Mouse (Mus musculus) lung, postnatal 10 days (tissue): ENCODE results near the gene Pcbp2.
A peak's percentile ranks its signal among the peaks of the same experiment; 100 is the strongest.

ENCODE experiments used
- DNase-seq: peaks from one replicate; pipeline ENCODE4 v3.0.0; 2021

Pcbp2 gene

DNA sequence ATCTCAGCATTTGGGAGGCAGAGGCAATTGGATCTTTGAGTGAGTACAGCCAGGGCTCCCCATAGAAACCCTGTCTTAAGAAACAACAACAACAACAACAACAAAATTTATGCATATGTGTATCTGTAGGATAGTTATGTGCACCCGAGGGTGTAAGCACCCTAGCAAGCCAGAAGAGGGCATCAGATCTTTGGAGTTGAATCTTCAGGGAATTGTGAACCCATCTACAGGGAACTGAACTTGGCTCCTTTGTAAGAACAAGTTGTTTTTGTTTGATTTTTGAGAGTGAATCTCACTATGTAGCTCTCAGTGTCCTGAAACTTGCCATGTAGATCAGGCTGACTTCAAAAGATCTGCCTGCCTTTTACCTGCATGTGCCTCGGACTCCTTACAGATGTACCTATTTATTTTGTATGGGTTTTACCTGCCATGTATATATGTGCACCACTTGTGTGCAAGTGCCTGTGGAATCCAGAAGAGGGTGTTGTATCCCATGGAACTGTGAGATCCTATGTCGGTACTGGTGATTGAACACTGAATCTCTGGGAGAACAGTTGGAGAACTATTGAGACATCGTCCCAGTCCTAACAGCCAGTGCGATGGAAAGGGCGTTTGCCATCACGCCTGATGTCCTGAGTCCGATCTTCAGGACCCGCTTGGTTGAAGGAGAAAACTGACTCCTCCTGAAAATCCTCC lies 1.5 kb upstream of the Pcbp2 start:
- no peak for DNase-seq

GRCm38 (mm10) chr15:102470605-102471294 lies 411 bp downstream of the Pcbp2 start:
- DNase-seq = peak; percentile 91

GRCm38 (mm10) chr15:102471295-102471645 lies 931 bp downstream of the Pcbp2 start:
- DNase-seq = no peak

DNA sequence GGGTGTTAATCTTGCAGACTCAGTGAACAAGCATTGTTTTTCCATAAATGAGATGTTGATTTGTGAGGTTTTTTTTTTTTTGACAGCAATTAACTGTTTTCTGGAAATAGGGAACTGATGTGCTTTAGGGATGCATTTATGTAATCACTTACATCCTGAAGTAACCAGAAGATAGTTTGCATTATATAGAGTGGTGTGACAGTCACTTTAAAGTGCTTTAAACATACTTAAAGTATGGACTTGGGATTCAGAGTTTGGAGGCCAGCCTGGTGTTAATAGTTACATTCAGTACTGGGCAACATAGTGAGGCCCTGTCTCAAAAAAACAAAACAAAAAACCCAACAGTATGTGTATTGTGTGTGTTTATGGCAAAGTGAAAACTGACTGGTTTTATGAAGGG lies 1.4 kb downstream of the Pcbp2 start:
- DNase-seq = no peak

- no peak for DNase-seq
Observed at GRCm38 (mm10) chr15:102473246-102473645, 2.9 kb downstream of the Pcbp2 start.

GRCm38 (mm10) chr15:102474520-102474919 lies 4.2 kb downstream of the Pcbp2 start:
- no peak for DNase-seq

- no peak for DNase-seq
Observed at GRCm38 (mm10) chr15:102483136-102483535, 12.8 kb downstream of the Pcbp2 start.

- DNase-seq = no peak
Observed at GRCm38 (mm10) chr15:102485853-102486252, 15.5 kb downstream of the Pcbp2 start.

- DNase-seq = no peak
Observed at GRCm38 (mm10) chr15:102487664-102488063, 17.3 kb downstream of the Pcbp2 start.

GRCm38 (mm10) chr15:102498322-102498721 lies 28.0 kb downstream of the Pcbp2 start:
- no peak for DNase-seq

DNA sequence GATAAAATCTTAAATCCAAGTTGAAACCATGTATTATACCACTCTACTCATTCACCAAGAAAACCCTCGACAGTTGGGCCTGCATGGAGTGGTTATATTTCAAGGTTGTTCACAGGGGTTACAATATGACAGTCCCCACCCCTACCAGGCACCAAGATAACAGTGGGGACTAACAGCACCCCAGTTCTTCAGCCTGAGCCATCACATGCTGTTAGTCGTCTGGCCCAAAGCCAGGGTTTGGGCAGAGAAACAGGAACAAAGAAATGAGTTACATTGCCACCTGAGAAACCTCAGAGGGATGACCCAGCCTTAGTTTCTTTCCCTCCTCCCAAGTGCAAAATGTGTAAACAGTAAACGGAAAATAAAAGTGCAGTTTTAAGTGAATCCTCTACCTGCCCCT lies 29.0 kb downstream of the Pcbp2 start:
- no peak for DNase-seq

DNA sequence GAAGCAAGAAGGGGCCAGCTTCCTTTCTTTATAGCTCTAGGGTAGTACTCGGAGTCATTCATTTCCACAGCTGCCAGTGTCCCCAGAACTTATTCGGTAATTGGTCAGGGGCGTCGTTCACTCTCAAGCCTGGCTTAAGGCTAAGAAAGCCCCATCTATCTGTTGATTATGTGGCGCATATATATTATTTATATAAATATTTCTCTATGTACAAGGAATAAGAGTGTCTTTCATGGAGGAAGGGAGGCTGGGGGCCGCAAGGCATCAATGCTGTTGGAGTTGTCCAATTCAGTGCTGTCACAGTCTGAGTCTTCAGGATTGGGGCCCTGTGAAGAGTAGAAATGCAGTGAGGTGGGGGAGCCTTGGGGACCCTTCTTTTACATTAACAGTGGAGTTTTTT lies 29.5 kb downstream of the Pcbp2 start:
- DNase-seq = no peak

DNA sequence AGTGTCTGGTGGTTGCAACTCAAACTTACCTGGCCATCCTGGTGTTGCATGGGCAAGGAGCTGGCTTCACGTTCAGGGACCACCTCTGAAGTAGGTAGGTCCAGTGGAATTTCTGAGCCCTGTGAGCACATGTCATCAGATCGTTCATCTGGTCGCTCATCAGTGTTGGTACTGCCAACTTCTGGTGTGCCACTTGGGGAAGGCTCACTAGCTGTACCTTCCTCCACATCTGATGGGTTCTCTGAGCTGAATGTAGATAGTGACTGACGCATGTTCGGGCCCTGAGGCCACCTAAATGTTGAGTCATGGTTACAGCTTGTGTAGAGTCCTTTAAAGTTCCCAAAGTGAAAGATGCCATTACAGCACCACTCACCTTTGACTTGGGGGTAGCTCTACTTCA lies 30.1 kb downstream of the Pcbp2 start:
- no peak for DNase-seq

DNA sequence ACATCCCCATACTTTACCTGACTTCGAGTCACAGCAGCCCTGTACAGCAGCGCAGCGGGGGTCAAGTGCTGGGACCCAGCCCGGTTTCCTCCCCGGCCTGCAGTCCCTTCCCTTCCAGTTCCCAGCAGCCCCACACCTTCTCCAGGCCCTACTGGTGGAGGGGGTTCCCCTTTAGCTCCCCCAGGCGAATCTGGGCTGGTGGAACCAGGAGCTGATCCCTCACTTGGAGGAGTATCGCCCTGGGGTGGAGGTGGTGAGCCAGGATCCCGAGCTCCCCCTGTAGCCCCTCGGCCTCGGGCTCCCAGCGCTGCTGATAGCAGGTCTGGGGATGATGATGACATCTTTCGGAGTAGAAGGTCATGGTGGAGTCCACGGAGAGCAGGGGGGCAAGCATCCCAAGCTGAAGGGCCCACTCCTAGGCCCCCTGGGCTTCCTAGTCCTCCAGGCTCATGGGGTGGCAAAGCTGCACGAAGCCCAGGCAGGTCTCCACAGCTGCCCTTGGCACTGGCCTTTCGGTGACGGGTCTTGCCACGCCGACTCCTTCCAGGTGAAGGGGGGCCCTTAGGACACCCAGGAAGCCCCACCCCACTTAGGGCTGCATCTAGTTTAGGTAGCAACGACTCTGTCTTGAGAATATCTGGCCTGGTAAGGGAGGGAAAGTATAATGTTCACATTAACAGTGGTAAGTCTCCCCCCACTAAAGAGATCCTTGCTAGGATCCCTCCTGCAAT lies 30.9 kb downstream of the Pcbp2 start:
- no peak for DNase-seq

DNA sequence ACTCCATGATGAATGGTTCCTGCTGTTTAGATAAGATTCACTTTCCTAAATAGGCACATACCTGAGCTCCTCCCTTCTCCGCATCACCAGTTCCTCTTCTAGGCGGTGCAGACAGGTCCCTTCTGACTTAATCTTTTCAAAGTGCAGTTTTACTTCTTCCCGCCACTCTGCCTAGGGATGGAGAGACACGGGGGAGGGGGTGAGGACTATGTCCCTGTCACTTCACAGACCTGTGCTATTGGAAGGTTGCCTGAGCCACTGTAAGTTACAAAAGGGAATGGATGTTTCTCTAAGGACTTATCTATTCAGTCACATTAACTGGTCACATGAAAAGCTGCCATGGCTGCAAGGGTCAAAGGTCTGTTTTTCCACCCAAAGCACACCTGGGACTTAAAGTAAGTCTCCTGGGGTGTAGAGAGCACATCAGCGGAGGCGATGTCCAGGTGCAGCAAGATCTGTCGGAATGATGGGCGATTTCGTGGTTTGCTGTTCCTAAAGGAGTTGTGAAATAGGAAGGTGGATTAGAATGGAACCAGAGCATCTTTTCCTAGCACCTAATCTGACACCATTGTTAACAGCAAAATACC lies 32.0 kb downstream of the Pcbp2 start:
- no peak for DNase-seq

GRCm38 (mm10) chr15:102503447-102503846 lies 33.1 kb downstream of the Pcbp2 start, which contains the start of gene Gm10337:
TSS of gene Gm10337 (plus strand) at chr15:102503722.
- DNase-seq = no peak

DNA sequence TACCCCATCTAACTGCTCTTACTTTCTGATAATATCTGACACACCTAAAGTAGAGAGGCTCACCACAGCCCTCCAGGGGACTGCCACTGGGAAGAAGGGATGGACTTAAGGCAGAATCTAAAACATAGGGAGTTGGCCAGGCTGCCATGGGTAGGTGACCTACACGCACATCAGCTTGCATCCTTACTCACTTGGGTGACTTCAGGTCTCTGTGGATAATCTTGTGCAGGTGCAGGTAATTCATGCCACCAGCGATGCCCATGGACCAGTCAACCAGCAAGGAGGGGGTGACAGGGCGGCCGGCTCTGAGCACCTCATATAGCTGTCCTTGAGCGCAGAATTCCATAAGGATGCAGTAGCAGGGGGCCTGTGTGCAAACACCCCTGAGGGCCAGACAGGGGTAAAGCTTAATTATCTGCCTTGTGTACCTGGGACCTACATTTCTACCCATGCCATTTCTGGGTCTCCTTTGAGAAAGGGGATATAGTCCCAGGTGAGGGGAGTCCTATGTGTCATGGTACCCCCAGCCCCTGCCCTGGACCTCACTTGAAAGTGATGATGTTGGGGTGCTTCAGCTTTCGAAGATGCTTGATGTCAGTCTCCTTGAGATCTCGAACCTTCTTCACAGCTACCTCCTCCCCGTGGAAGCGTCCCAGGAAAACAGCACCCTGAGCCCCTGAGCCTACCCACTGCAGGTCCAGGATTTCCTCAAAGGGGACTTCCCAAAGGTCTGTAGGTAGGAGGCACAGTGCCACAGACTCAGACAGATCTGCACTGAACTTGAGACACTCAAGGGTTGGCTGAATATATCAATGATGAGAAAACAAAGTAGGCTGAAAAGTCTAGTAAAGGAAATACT lies 33.8 kb downstream of the Pcbp2 start:
- no peak for DNase-seq

DNA sequence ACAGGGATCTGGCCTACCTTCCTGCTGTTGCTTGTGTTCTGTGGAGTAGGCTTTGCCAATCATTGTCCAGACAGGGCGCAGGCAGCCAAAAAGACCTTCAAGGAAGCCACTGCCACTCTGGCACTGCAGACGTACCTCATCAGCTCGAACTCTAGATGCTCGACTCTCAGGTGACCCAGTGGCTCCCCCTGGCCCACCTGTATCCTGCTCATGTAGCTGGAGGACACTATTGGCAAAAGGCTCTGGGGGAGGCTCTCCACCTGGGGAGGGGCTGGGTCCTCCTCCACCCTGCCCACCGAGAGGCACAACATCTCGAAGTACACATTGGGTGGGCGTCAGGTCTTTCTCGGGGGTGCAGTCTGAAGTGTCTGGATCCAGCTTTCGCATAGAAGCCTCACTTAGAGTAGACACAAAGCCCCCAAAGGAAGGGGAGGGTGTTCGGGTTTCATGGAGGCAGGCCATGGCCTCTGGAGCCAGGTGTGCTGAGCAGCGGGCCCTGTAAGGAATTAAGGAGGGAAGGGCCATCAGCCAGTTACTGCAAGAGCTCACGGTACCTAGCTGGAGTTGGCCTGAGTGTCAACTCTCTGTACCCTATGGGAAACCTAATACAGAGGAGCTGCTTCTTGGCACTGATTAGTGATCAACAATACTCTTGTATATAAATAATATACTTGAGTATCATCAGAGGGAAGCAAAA lies 34.9 kb downstream of the Pcbp2 start:
- DNase-seq = no peak

GRCm38 (mm10) chr15:102505770-102506463 lies 35.6 kb downstream of the Pcbp2 start:
- no peak for DNase-seq

GRCm38 (mm10) chr15:102506464-102506830 lies 36.1 kb downstream of the Pcbp2 start:
- DNase-seq = no peak

GRCm38 (mm10) chr15:102506864-102507263 lies 36.5 kb downstream of the Pcbp2 start:
- no peak for DNase-seq
